Mouse (Mus musculus) hindbrain, embryonic 12.5 days (tissue): ENCODE measurements at regions not wholly inside any gene's neighbourhood (a gene's known extent, or its start where the extent isn't known, plus 50 kb on each side); places are given as distances from the start of the nearest gene placed in this dataset.

ENCODE experiments used
- ATAC-seq: fragments of 200-750 bp; cut with Nextera tagmentation; 2 replicates; pipeline ENCODE4 v1.8.0; 2017; ENCODE audit warnings: moderate TSS enrichment; ENCODE audit not compliant: low FRiP score
- H3K27ac ChIP-seq: fragments of 300-500 bp; sonication (generic); 2 replicates; pipeline ENCODE4 v1.5.1; 2016; ENCODE audit warnings: mild to moderate bottlenecking
- H3K27me3 ChIP-seq: fragments of 300-500 bp; sonication (generic); 2 replicates; pipeline ENCODE4 v1.6.1; 2016; ENCODE audit warnings: mild to moderate bottlenecking
- H3K36me3 ChIP-seq: fragments of 300-500 bp; sonication (generic); 2 replicates; pipeline ENCODE4 v1.6.1; 2016; ENCODE audit warnings: mild to moderate bottlenecking
- H3K4me1 ChIP-seq: fragments of 300-500 bp; sonication (generic); 2 replicates; pipeline ENCODE4 v1.6.1; 2016
- H3K4me2 ChIP-seq: fragments of 300-500 bp; sonication (generic); replicated peaks from 2 replicates; pipeline ENCODE4 v1.6.1; 2016; ENCODE audit warnings: mild to moderate bottlenecking
- H3K4me3 ChIP-seq: fragments of 300-500 bp; sonication (generic); 2 replicates; pipeline ENCODE4 v1.5.1; 2016; ENCODE audit warnings: mild to moderate bottlenecking
- H3K9ac ChIP-seq: fragments of 300-500 bp; sonication (generic); 2 replicates; pipeline ENCODE4 v1.6.1; 2016; ENCODE audit warnings: mild to moderate bottlenecking, moderate library complexity
- H3K9me3 ChIP-seq: fragments of 300-500 bp; sonication (generic); replicated peaks from 2 replicates; pipeline ENCODE4 v1.6.1; 2016; ENCODE audit warnings: mild to moderate bottlenecking
- WGBS: fragments of 180-500 bp; shearing (Covaris S2); methylation state at CpG from one replicate; pipeline ENCODE4 v1.1.7; 2016; 5-methylcytosine and 5-hydroxymethylcytosine counted together

- WGBS, result 9% methylated on average over 16 of the region's 16 CpGs
- peak overlapping the region; percentile 79 for H3K27ac ChIP-seq
- H3K27me3 ChIP-seq, result peaks cover 14% of the 10 kb centered on the region
- H3K4me3 ChIP-seq, result no peak overlapping the region
- ATAC-seq, result peak; percentile 83
- no peaks in the 10 kb centered on the region for H3K9me3 ChIP-seq
- H3K4me1 ChIP-seq, result peaks cover 38% of the 10 kb centered on the region
- H3K9ac ChIP-seq, result peak overlapping the region; percentile 32
- H3K36me3 ChIP-seq, result no peaks in the 10 kb centered on the region
- peak overlapping the region; percentile 26 for H3K4me2 ChIP-seq
These were observed 372.6 kb downstream of the Cog6 start for GRCm38 (mm10) chr3:52644178-52645128.

- H3K4me1 ChIP-seq, result peaks cover 40% of the 10 kb centered on the region
- H3K27ac ChIP-seq, result peak overlapping the region; percentile 79
- WGBS, result 70% methylated on average over 10 of the region's 10 CpGs
These were observed 373.2 kb downstream of the Cog6 start for GRCm38 (mm10) chr3:52643796-52644177.

GRCm38 (mm10) chr3:52643100-52643551 lies 373.9 kb downstream of the Cog6 start:
- H3K27ac ChIP-seq, result peak overlapping the region; percentile 79
- peaks cover 42% of the 10 kb centered on the region for H3K4me1 ChIP-seq
- no peak for ATAC-seq
- no peaks in the 10 kb centered on the region for H3K36me3 ChIP-seq
- no peak overlapping the region for H3K9ac ChIP-seq
- 37% methylated on average over 9 of the region's 9 CpGs for WGBS
- H3K9me3 ChIP-seq, result no peaks in the 10 kb centered on the region
- H3K4me2 ChIP-seq, result no peak overlapping the region
- H3K4me3 ChIP-seq, result no peak overlapping the region
- peaks cover 14% of the 10 kb centered on the region for H3K27me3 ChIP-seq

More at GRCm38 (mm10) chr3:52643796-52644177, 373.2 kb downstream of the Cog6 start:
- no peaks in the 10 kb centered on the region for H3K9me3 ChIP-seq
- H3K9ac ChIP-seq, result no peak overlapping the region
- H3K27me3 ChIP-seq, result peaks cover 14% of the 10 kb centered on the region
- no peaks in the 10 kb centered on the region for H3K36me3 ChIP-seq
- no peak overlapping the region for H3K4me3 ChIP-seq
- H3K4me2 ChIP-seq, result no peak overlapping the region
- 0 out of 2 replicates have a peak, but pooled peaks have one; percentile 23 for ATAC-seq

- Histone ChIP-seq H3K4me1 (peaks cover 38% of the 10 kb centered on the region), H3K27ac (no peak overlapping the region), H3K27me3 (peaks cover 7% of the 10 kb centered on the region; the same call in 1 of the 2 replicates), H3K36me3 (no peaks in the 10 kb centered on the region), H3K9me3 (no peaks in the 10 kb centered on the region), H3K4me3 (no peak overlapping the region), H3K4me2 (no peak overlapping the region), H3K9ac (no peak overlapping the region)
- ATAC-seq, result no peak
- WGBS, result 77% methylated on average over 10 of the region's 10 CpGs
These were observed 373.4 kb downstream of the Foxo1 start for GRCm38 (mm10) chr3:52641226-52642181.

- no peak overlapping the region for H3K4me2 ChIP-seq
- ATAC-seq, result no peak
- no peak overlapping the region for H3K9ac ChIP-seq
- H3K9me3 ChIP-seq, result no peaks in the 10 kb centered on the region
- WGBS, result 67% methylated on average over 16 of the region's 16 CpGs
- H3K27me3 ChIP-seq, result peaks cover 7% of the 10 kb centered on the region; the same call in 1 of the 2 replicates
- peaks cover 38% of the 10 kb centered on the region for H3K4me1 ChIP-seq
- no peak overlapping the region for H3K4me3 ChIP-seq
- H3K27ac ChIP-seq, result no peak overlapping the region
- H3K36me3 ChIP-seq, result no peaks in the 10 kb centered on the region
These were observed 372.4 kb downstream of the Foxo1 start for GRCm38 (mm10) chr3:52640250-52641147.

- Histone ChIP-seq H3K27me3 (peaks cover 7% of the 10 kb centered on the region; the same call in 1 of the 2 replicates), H3K4me3 (no peak overlapping the region), H3K27ac (no peak overlapping the region), H3K4me1 (peaks cover 29% of the 10 kb centered on the region), H3K9ac (no peak overlapping the region), H3K36me3 (no peaks in the 10 kb centered on the region), H3K9me3 (no peaks in the 10 kb centered on the region), H3K4me2 (no peak overlapping the region)
- 72% methylated on average over 5 of the region's 5 CpGs for WGBS
- ATAC-seq, result no peak
These were observed 370.7 kb downstream of the Foxo1 start for GRCm38 (mm10) chr3:52638816-52639215.

GRCm38 (mm10) chr3:52634353-52634752 lies 366.2 kb downstream of the Foxo1 start:
- no peak for ATAC-seq
- Histone ChIP-seq H3K4me2 (no peak overlapping the region), H3K4me3 (no peak overlapping the region), H3K9me3 (no peaks in the 10 kb centered on the region), H3K27me3 (no peaks in the 10 kb centered on the region; the same call in 1 of the 2 replicates), H3K4me1 (peaks cover 12% of the 10 kb centered on the region; the same call in 1 of the 2 replicates), H3K36me3 (no peaks in the 10 kb centered on the region), H3K9ac (no peak overlapping the region), H3K27ac (no peak overlapping the region)
- WGBS, result 67% methylated on average over 6 of the region's 6 CpGs

- Histone ChIP-seq H3K9me3 (no peaks in the 10 kb centered on the region), H3K36me3 (no peaks in the 10 kb centered on the region), H3K9ac (no peak overlapping the region), H3K4me1 (peaks cover 8% of the 10 kb centered on the region; the same call in 1 of the 2 replicates), H3K27ac (no peak overlapping the region), H3K4me2 (no peak overlapping the region), H3K4me3 (no peak overlapping the region), H3K27me3 (no peaks in the 10 kb centered on the region; the same call in 1 of the 2 replicates)
- no peak for ATAC-seq
- WGBS, result 72% methylated on average over 15 of the region's 15 CpGs
These were observed 365.5 kb downstream of the Foxo1 start for GRCm38 (mm10) chr3:52633491-52634100.

GRCm38 (mm10) chr3:52632635-52633034 lies 364.5 kb downstream of the Foxo1 start:
- ATAC-seq, result no peak
- H3K36me3 ChIP-seq, result no peaks in the 10 kb centered on the region
- H3K27me3 ChIP-seq, result no peaks in the 10 kb centered on the region; the same call in 1 of the 2 replicates
- WGBS, result 94% methylated on average over 2 of the region's 2 CpGs
- no peak overlapping the region for H3K4me3 ChIP-seq
- H3K4me1 ChIP-seq, result peaks cover 7% of the 10 kb centered on the region; the same call in 1 of the 2 replicates
- no peak overlapping the region for H3K4me2 ChIP-seq
- H3K27ac ChIP-seq, result no peak overlapping the region
- H3K9me3 ChIP-seq, result no peaks in the 10 kb centered on the region
- no peak overlapping the region for H3K9ac ChIP-seq

- Histone ChIP-seq H3K4me2 (no peak overlapping the region), H3K9me3 (no peaks in the 10 kb centered on the region), H3K27ac (no peak overlapping the region), H3K4me1 (peaks cover 7% of the 10 kb centered on the region; the same call in 1 of the 2 replicates), H3K4me3 (no peak overlapping the region), H3K27me3 (no peaks in the 10 kb centered on the region; the same call in 1 of the 2 replicates), H3K9ac (no peak overlapping the region), H3K36me3 (no peaks in the 10 kb centered on the region)
- WGBS, result 82% methylated on average over 5 of the region's 5 CpGs
- ATAC-seq, result no peak
These were observed 362.1 kb downstream of the Foxo1 start for GRCm38 (mm10) chr3:52630209-52630608.

GRCm38 (mm10) chr3:52625125-52625524 lies 357.0 kb downstream of the Foxo1 start:
- Histone ChIP-seq H3K9me3 (no peaks in the 10 kb centered on the region), H3K9ac (no peak overlapping the region), H3K27ac (no peak overlapping the region), H3K27me3 (no peaks in the 10 kb centered on the region), H3K4me1 (no peaks in the 10 kb centered on the region), H3K36me3 (no peaks in the 10 kb centered on the region), H3K4me3 (no peak overlapping the region), H3K4me2 (no peak overlapping the region)
- WGBS, result 53% methylated on average over 1 of the region's 1 CpGs
- ATAC-seq, result no peak
